Comparison of ENCODE assay signal across 31 mouse cellular contexts in the genomic region with DNA sequence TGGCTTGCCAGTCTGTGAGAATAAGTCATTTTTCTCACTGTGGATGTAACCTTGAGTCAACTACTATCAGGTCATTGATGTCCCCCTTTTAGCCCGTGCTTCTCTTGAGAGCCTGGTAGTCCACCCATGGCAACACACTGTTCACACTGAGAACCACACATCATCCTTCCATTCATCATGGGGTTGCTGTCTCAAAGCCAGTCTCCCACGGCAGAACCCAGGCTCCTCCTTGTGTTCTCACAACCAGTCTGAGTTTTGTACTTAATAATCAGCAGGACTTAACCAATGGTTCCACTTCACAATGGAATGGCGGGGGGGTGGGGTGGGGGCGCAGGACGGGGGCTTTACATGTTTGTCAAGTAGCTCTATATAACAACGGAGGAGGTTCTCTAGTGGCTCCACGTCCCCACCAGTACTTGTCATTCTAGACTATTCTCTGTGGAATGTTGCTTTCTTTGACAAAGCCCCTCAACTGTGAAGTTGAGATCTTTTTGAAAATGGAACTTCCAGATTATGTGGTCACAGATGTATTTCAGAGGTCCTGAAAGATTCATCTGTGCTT. TPM values are rescaled to one million over a fixed set of nuclear protein-coding genes. Genes with fewer than 3 reads are reported as not detected.
"Had no signal": no experiment of that assay in that cellular context is flagged by ENCODE, and none has a peak within 500 bp of the region (broad histone marks: within the 10 kb centered on the region; RNA-seq: fewer than 3 reads in every experiment).

No protein-coding gene starts in this region.

RNA-seq across cellular contexts. Expression of a gene that starts 6.9 kb away (rescaled TPM):
- total RNA-seq: common myeloid progenitor, adult 5-6 weeks; forebrain, postnatal 0 days; gastrocnemius, adult 18-20 months; gastrocnemius, adult 2 months; gastrocnemius, adult 8-10 months; gastrocnemius, postnatal 10 days; gastrocnemius, postnatal 14 days; gastrocnemius, postnatal 25 days; gastrocnemius, postnatal 36 days; gastrocnemius, postnatal 4 days; granulocyte monocyte progenitor cell, adult 5-6 weeks; heart, adult 18-20 months; heart, adult 2 months; heart, adult 8-10 months had no signal
- polyA plus RNA-seq: cortical plate, adult 2 months; embryonic facial prominence, embryonic 10.5 days; embryonic facial prominence, embryonic 11.5 days; embryonic facial prominence, embryonic 12.5 days; embryonic facial prominence, embryonic 13.5 days; embryonic facial prominence, embryonic 14.5 days; embryonic facial prominence, embryonic 15.5 days; erythroblast, embryonic 14.5 days; forebrain, embryonic 10.5 days; forebrain, embryonic 11.5 days; forebrain, embryonic 12.5 days; forebrain, embryonic 13.5 days; forebrain, embryonic 14.5 days; forebrain, embryonic 15.5 days; forebrain, embryonic 16.5 days; forebrain, postnatal 0 days; frontal cortex, adult 2 months; gonadal fat pad, adult 2 months; heart, adult 2 months had no signal

RNA-seq across cellular contexts. Expression of a gene that starts 16.6 kb away (rescaled TPM):
- total RNA-seq: forebrain, postnatal 0 days; gastrocnemius, adult 2 months; gastrocnemius, postnatal 10 days; gastrocnemius, postnatal 14 days; gastrocnemius, postnatal 25 days; gastrocnemius, postnatal 36 days; gastrocnemius, postnatal 4 days had no signal
- polyA plus RNA-seq: cortical plate, adult 2 months; embryonic facial prominence, embryonic 10.5 days; embryonic facial prominence, embryonic 11.5 days; embryonic facial prominence, embryonic 12.5 days; embryonic facial prominence, embryonic 13.5 days; embryonic facial prominence, embryonic 14.5 days; embryonic facial prominence, embryonic 15.5 days; erythroblast, embryonic 14.5 days; forebrain, embryonic 10.5 days; forebrain, embryonic 11.5 days; forebrain, embryonic 12.5 days; forebrain, embryonic 13.5 days; forebrain, embryonic 14.5 days; forebrain, embryonic 15.5 days; forebrain, embryonic 16.5 days; forebrain, postnatal 0 days; frontal cortex, adult 2 months; gonadal fat pad, adult 2 months; heart, adult 2 months had no signal
